Mouse (Mus musculus) intestine, embryonic 15.5 days (tissue): ENCODE measurements around the gene Tnn. TPM values are rescaled to one million over a fixed set of nuclear protein-coding genes. Genes with fewer than 3 reads are reported as not detected.

Experiments
- ATAC-seq: fragments of 200-750 bp; cut with Nextera tagmentation; 2 replicates; pipeline ENCODE4 v1.8.0; 2017; ENCODE audit warnings: moderate TSS enrichment, moderate library complexity
- H3K27ac ChIP-seq: fragments of 300-500 bp; sonication (generic); 2 replicates; pipeline ENCODE4 v1.5.1; 2015; ENCODE audit warnings: mild to moderate bottlenecking, inconsistent platforms
- H3K27me3 ChIP-seq: fragments of 300-500 bp; sonication (generic); replicated peaks from 2 replicates; pipeline ENCODE4 v1.6.1; 2015; ENCODE audit warnings: inconsistent platforms
- H3K36me3 ChIP-seq: fragments of 300-500 bp; sonication (generic); 2 replicates; pipeline ENCODE4 v1.6.1; 2015; ENCODE audit warnings: inconsistent platforms
- H3K4me1 ChIP-seq: fragments of 300-500 bp; sonication (generic); replicated peaks from 2 replicates; pipeline ENCODE4 v1.6.1; 2015; ENCODE audit warnings: inconsistent platforms
- H3K4me2 ChIP-seq: fragments of 300-500 bp; sonication (generic); replicated peaks from 2 replicates; pipeline ENCODE4 v1.6.1; 2015; ENCODE audit warnings: mild to moderate bottlenecking, inconsistent platforms
- H3K4me3 ChIP-seq: fragments of 300-500 bp; sonication (generic); replicated peaks from 2 replicates; pipeline ENCODE4 v1.5.1; 2015; ENCODE audit warnings: inconsistent platforms
- H3K9ac ChIP-seq: fragments of 300-500 bp; sonication (generic); 2 replicates; pipeline ENCODE4 v1.6.1; 2015; ENCODE audit warnings: inconsistent platforms
- H3K9me3 ChIP-seq: fragments of 300-500 bp; sonication (generic); 2 replicates; pipeline ENCODE4 v1.6.1; 2016; ENCODE audit warnings: inconsistent platforms
- WGBS: fragments of 180-500 bp; shearing (Covaris S2); methylation state at CpG from one replicate; pipeline ENCODE4 v1.1.7; 2015; 5-methylcytosine and 5-hydroxymethylcytosine counted together
- polyA plus RNA-seq: library from polyadenylated mRNA; unstranded; fragments of >200 nt; fragmentation: Nextera tagmentation; extraction: Ambion mirVana; gene quantifications from 2 replicates; pipeline ENCODE4 v1.2.1, GENCODE M21; 2015

Gene Tnn
- polyA plus RNA-seq, 1 experiment from 2014 or later, result 6.6 TPM

GRCm38 (mm10) chr1:160136362-160136890 is 17.0 kb downstream of the Tnn start:
- Histone ChIP-seq H3K9ac (no peak overlapping the region), H3K4me2 (no peak overlapping the region), H3K36me3 (no peaks in the 10 kb centered on the region), H3K27me3 (no peaks in the 10 kb centered on the region), H3K4me3 (no peak overlapping the region), H3K4me1 (no peaks in the 10 kb centered on the region), H3K9me3 (no peaks in the 10 kb centered on the region), H3K27ac (no peak overlapping the region)
- ATAC-seq, result no peak
- WGBS, result 57% methylated on average over 7 of the region's 7 CpGs

- H3K27ac ChIP-seq, result no peak overlapping the region
- no peak for ATAC-seq
- H3K4me2 ChIP-seq, result no peak overlapping the region
- H3K4me3 ChIP-seq, result no peak overlapping the region
- WGBS, result 57% methylated on average over 4 of the region's 4 CpGs
- H3K27me3 ChIP-seq, result no peaks in the 10 kb centered on the region
- H3K36me3 ChIP-seq, result no peaks in the 10 kb centered on the region
- no peaks in the 10 kb centered on the region for H3K9me3 ChIP-seq
- H3K9ac ChIP-seq, result no peak overlapping the region
- no peaks in the 10 kb centered on the region for H3K4me1 ChIP-seq
These were observed 19.8 kb downstream of the Tnn start for GRCm38 (mm10) chr1:160133464-160134079.

GRCm38 (mm10) chr1:160123957-160124356 is 29.4 kb downstream of the Tnn start:
- no peaks in the 10 kb centered on the region for H3K27me3 ChIP-seq
- H3K4me3 ChIP-seq, result no peak overlapping the region
- no peaks in the 10 kb centered on the region for H3K4me1 ChIP-seq
- H3K36me3 ChIP-seq, result no peaks in the 10 kb centered on the region
- 74% methylated on average over 2 of the region's 2 CpGs for WGBS
- no peak overlapping the region for H3K9ac ChIP-seq
- peak; percentile 86 for ATAC-seq
- H3K9me3 ChIP-seq, result no peaks in the 10 kb centered on the region
- 0 out of 2 replicates have a peak overlapping the region, but pooled peaks have one; percentile 22 for H3K27ac ChIP-seq
- H3K4me2 ChIP-seq, result no peak overlapping the region

GRCm38 (mm10) chr1:160108604-160109003 is 44.8 kb downstream of the Tnn start:
- no peaks in the 10 kb centered on the region for H3K27me3 ChIP-seq
- no peaks in the 10 kb centered on the region for H3K36me3 ChIP-seq
- H3K9me3 ChIP-seq, result no peaks in the 10 kb centered on the region
- no peak overlapping the region for H3K4me2 ChIP-seq
- 73% methylated on average over 2 of the region's 2 CpGs for WGBS
- ATAC-seq, result no peak
- H3K27ac ChIP-seq, result no peak overlapping the region
- no peak overlapping the region for H3K4me3 ChIP-seq
- H3K4me1 ChIP-seq, result no peaks in the 10 kb centered on the region
- no peak overlapping the region for H3K9ac ChIP-seq

- no peak overlapping the region for H3K9ac ChIP-seq
- H3K9me3 ChIP-seq, result no peaks in the 10 kb centered on the region
- no peak for ATAC-seq
- no peak overlapping the region for H3K4me2 ChIP-seq
- 67% methylated on average over 5 of the region's 5 CpGs for WGBS
- H3K36me3 ChIP-seq, result no peaks in the 10 kb centered on the region
- H3K4me1 ChIP-seq, result no peaks in the 10 kb centered on the region
- H3K27ac ChIP-seq, result no peak overlapping the region
- H3K4me3 ChIP-seq, result no peak overlapping the region
- no peaks in the 10 kb centered on the region for H3K27me3 ChIP-seq
These were observed 48.0 kb downstream of the Tnn start for GRCm38 (mm10) chr1:160105426-160105825.

GRCm38 (mm10) chr1:160100996-160101395 is 52.4 kb downstream of the Tnn start:
- H3K4me3 ChIP-seq, result no peak overlapping the region
- no peak overlapping the region for H3K9ac ChIP-seq
- WGBS, result 79% methylated on average over 5 of the region's 5 CpGs
- H3K27me3 ChIP-seq, result no peaks in the 10 kb centered on the region
- H3K4me2 ChIP-seq, result no peak overlapping the region
- no peak for ATAC-seq
- no peaks in the 10 kb centered on the region for H3K36me3 ChIP-seq
- no peaks in the 10 kb centered on the region for H3K4me1 ChIP-seq
- no peaks in the 10 kb centered on the region for H3K9me3 ChIP-seq
- no peak overlapping the region for H3K27ac ChIP-seq

- Histone ChIP-seq H3K4me3 (no peak overlapping the region), H3K27me3 (no peaks in the 10 kb centered on the region), H3K4me1 (no peaks in the 10 kb centered on the region), H3K4me2 (no peak overlapping the region), H3K9ac (no peak overlapping the region), H3K27ac (no peak overlapping the region), H3K9me3 (no peaks in the 10 kb centered on the region), H3K36me3 (no peaks in the 10 kb centered on the region)
- no peak for ATAC-seq
- 88% methylated on average over 5 of the region's 5 CpGs for WGBS
These were observed 53.6 kb downstream of the Tnn start for GRCm38 (mm10) chr1:160099659-160100302.

GRCm38 (mm10) chr1:160086651-160087050 is 66.7 kb downstream of the Tnn start:
- H3K9me3 ChIP-seq, result no peaks in the 10 kb centered on the region
- 77% methylated on average over 2 of the region's 2 CpGs for WGBS
- H3K36me3 ChIP-seq, result no peaks in the 10 kb centered on the region
- H3K4me1 ChIP-seq, result no peaks in the 10 kb centered on the region
- H3K4me2 ChIP-seq, result no peak overlapping the region
- no peak overlapping the region for H3K9ac ChIP-seq
- no peak overlapping the region for H3K4me3 ChIP-seq
- ATAC-seq, result no peak
- H3K27me3 ChIP-seq, result no peaks in the 10 kb centered on the region
- no peak overlapping the region for H3K27ac ChIP-seq

GRCm38 (mm10) chr1:160084239-160084638 is 69.1 kb downstream of the Tnn start:
- ATAC-seq, result no peak
- no peaks in the 10 kb centered on the region for H3K27me3 ChIP-seq
- no peaks in the 10 kb centered on the region for H3K36me3 ChIP-seq
- no peak overlapping the region for H3K27ac ChIP-seq
- H3K4me2 ChIP-seq, result no peak overlapping the region
- no peak overlapping the region for H3K4me3 ChIP-seq
- no peak overlapping the region for H3K9ac ChIP-seq
- WGBS, result 78% methylated on average over 1 of the region's 1 CpGs
- no peaks in the 10 kb centered on the region for H3K4me1 ChIP-seq
- H3K9me3 ChIP-seq, result no peaks in the 10 kb centered on the region

GRCm38 (mm10) chr1:160082647-160083046 is 70.7 kb downstream of the Tnn start:
- no peak for ATAC-seq
- H3K27ac ChIP-seq, result no peak overlapping the region
- no peaks in the 10 kb centered on the region for H3K4me1 ChIP-seq
- H3K4me2 ChIP-seq, result no peak overlapping the region
- H3K9me3 ChIP-seq, result no peaks in the 10 kb centered on the region
- H3K36me3 ChIP-seq, result no peaks in the 10 kb centered on the region
- H3K9ac ChIP-seq, result no peak overlapping the region
- H3K27me3 ChIP-seq, result no peaks in the 10 kb centered on the region
- H3K4me3 ChIP-seq, result no peak overlapping the region
- 72% methylated on average over 1 of the region's 1 CpGs for WGBS

- ATAC-seq, result peak; percentile 16; the same call in 1 of the 2 replicates
- Histone ChIP-seq H3K9ac (no peak overlapping the region), H3K9me3 (no peaks in the 10 kb centered on the region), H3K4me3 (no peak overlapping the region), H3K4me1 (no peaks in the 10 kb centered on the region), H3K4me2 (no peak overlapping the region), H3K27me3 (no peaks in the 10 kb centered on the region), H3K36me3 (no peaks in the 10 kb centered on the region), H3K27ac (no peak overlapping the region)
- WGBS, result 23% methylated on average over 2 of the region's 2 CpGs
These were observed 72.5 kb downstream of the Tnn start for GRCm38 (mm10) chr1:160080800-160081436.

GRCm38 (mm10) chr1:160078882-160079661 is 74.3 kb downstream of the Tnn start:
- Histone ChIP-seq H3K4me2 (peak overlapping the region; percentile 1; the same call in 1 of the 2 replicates), H3K4me3 (no peak overlapping the region), H3K9me3 (no peaks in the 10 kb centered on the region), H3K4me1 (no peaks in the 10 kb centered on the region), H3K9ac (no peak overlapping the region), H3K27ac (peak overlapping the region; percentile 33; the same call in 1 of the 2 replicates), H3K27me3 (no peaks in the 10 kb centered on the region), H3K36me3 (no peaks in the 10 kb centered on the region)
- ATAC-seq, result peak; percentile 98
- 51% methylated on average over 14 of the region's 14 CpGs for WGBS
